Mouse (Mus musculus) neural tube, embryonic 15.5 days (tissue): ENCODE data around the gene Rps13. TPM values are rescaled to one million over a fixed set of nuclear protein-coding genes. Genes with fewer than 3 reads are reported as not detected.
"Not testable (repeated sequence)": the region's sequence is repeated elsewhere in the genome, so short reads cannot be mapped to it uniquely, and the experiment has no call there.

Experiments
- ATAC-seq: fragments of 200-750 bp; cut with Nextera tagmentation; 2 replicates; pipeline ENCODE4 v1.8.0; 2017; ENCODE audit warnings: mild to moderate bottlenecking, moderate TSS enrichment, moderate library complexity; ENCODE audit not compliant: low FRiP score
- H3K27ac ChIP-seq: fragments of 300-500 bp; sonication (generic); replicated peaks from 2 replicates; pipeline ENCODE4 v1.5.1; 2015; ENCODE audit warnings: mild to moderate bottlenecking, inconsistent platforms
- H3K27me3 ChIP-seq: fragments of 300-500 bp; sonication (generic); replicated peaks from 2 replicates; pipeline ENCODE4 v1.6.1; 2015; ENCODE audit warnings: inconsistent platforms
- H3K36me3 ChIP-seq: fragments of 300-500 bp; sonication (generic); 2 replicates; pipeline ENCODE4 v1.6.1; 2015; ENCODE audit warnings: inconsistent platforms
- H3K4me1 ChIP-seq: fragments of 300-500 bp; sonication (generic); 2 replicates; pipeline ENCODE4 v1.6.1; 2015; ENCODE audit warnings: inconsistent platforms
- H3K4me2 ChIP-seq: fragments of 300-500 bp; sonication (generic); 2 replicates; pipeline ENCODE4 v1.6.1; 2015; ENCODE audit warnings: inconsistent platforms, mild to moderate bottlenecking, moderate library complexity
- H3K4me3 ChIP-seq: fragments of 300-500 bp; sonication (generic); replicated peaks from 2 replicates; pipeline ENCODE4 v1.5.1; 2015; ENCODE audit warnings: mild to moderate bottlenecking, inconsistent platforms
- H3K9ac ChIP-seq: fragments of 300-500 bp; sonication (generic); replicated peaks from 2 replicates; pipeline ENCODE4 v1.6.1; 2015; ENCODE audit warnings: mild to moderate bottlenecking, inconsistent platforms
- H3K9me3 ChIP-seq: fragments of 300-500 bp; sonication (generic); replicated peaks from 2 replicates; pipeline ENCODE4 v1.6.1; 2016; ENCODE audit warnings: inconsistent platforms
- WGBS: fragments of 180-500 bp; shearing (Covaris S2); methylation state at CpG from one replicate; pipeline ENCODE4 v1.1.7; 2015; ENCODE audit warnings: mixed read lengths; 5-methylcytosine and 5-hydroxymethylcytosine counted together
- polyA plus RNA-seq: library from polyadenylated mRNA; unstranded; fragments of >200 nt; fragmentation: Nextera tagmentation; extraction: Ambion mirVana; gene quantifications from 2 replicates; pipeline ENCODE4 v1.2.1, GENCODE M21; 2015

The Rps13 gene
- polyA plus RNA-seq = 511 and 555 TPM in 2 replicates

- peak; percentile 99 for ATAC-seq
- peak within 1 kb of the TSS; percentile 98 for H3K9ac ChIP-seq
- H3K36me3 ChIP-seq = peaks cover 28% of the 10 kb centered on the region
- under 1% methylated on average over 78 of the region's 78 CpGs for WGBS
- H3K4me2 ChIP-seq = peak within 1 kb of the TSS; percentile 82
- H3K27ac ChIP-seq = peak within 1 kb of the TSS; percentile 91
- H3K4me1 ChIP-seq = peaks cover 23% of the 10 kb centered on the region
- H3K9me3 ChIP-seq = no peaks in the 10 kb centered on the region
- H3K27me3 ChIP-seq = no peaks in the 10 kb centered on the region
- H3K4me3 ChIP-seq = peak within 1 kb of the TSS; percentile 92
Measured at GRCm38 (mm10) chr7:116333713-116334668, at the start of gene Rps13. Gene Rps13 (minus strand): TSS chr7:116334195.

GRCm38 (mm10) chr7:116379181-116379580 is 45.2 kb upstream of the Rps13 start:
- not testable (repeated sequence) for H3K4me2 ChIP-seq, H3K27me3 ChIP-seq, H3K27ac ChIP-seq, ATAC-seq, H3K4me3 ChIP-seq, H3K9ac ChIP-seq, H3K9me3 ChIP-seq, H3K4me1 ChIP-seq
- WGBS = 93% methylated on average over 6 of the region's 6 CpGs
- peaks cover 11% of the 10 kb centered on the region for H3K36me3 ChIP-seq

DNA sequence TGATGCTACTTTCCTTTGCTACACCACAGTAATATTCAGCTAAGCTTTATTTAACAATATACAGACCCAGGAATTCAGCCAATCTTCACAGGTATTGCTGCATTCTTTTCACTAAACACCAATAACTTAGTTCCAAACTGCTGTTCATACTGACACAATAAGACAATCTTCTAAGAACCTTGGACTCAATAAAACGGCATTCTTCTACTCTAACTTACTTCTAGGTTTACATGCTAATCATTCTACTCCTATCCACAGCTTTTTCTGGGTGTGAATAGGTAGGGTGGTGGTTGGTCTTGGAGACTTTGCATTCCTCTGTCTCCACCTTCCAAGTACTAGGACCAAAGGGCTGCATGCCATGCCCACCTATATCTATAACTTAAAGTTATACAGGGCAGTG is 40.3 kb upstream of the Rps13 start:
- Histone ChIP-seq H3K4me3 (no peak overlapping the region), H3K9me3 (no peaks in the 10 kb centered on the region), H3K4me1 (no peaks in the 10 kb centered on the region), H3K4me2 (no peak overlapping the region), H3K36me3 (peaks cover 15% of the 10 kb centered on the region), H3K27ac (no peak overlapping the region), H3K27me3 (no peaks in the 10 kb centered on the region), H3K9ac (no peak overlapping the region)
- no peak for ATAC-seq
- 92% methylated on average over 1 of the region's 1 CpGs for WGBS

- peaks cover 28% of the 10 kb centered on the region for H3K36me3 ChIP-seq
- no peaks in the 10 kb centered on the region for H3K27me3 ChIP-seq
- ATAC-seq = no peak
- WGBS = 74% methylated on average over 1 of the region's 1 CpGs
- no peaks in the 10 kb centered on the region for H3K9me3 ChIP-seq
- peaks cover 23% of the 10 kb centered on the region for H3K4me1 ChIP-seq
- H3K4me2 ChIP-seq = no peak overlapping the region
- no peak overlapping the region for H3K4me3 ChIP-seq
- H3K27ac ChIP-seq = no peak overlapping the region
- H3K9ac ChIP-seq = no peak overlapping the region
Measured at GRCm38 (mm10) chr7:116336226-116336625, 2.2 kb upstream of the Rps13 start.

DNA sequence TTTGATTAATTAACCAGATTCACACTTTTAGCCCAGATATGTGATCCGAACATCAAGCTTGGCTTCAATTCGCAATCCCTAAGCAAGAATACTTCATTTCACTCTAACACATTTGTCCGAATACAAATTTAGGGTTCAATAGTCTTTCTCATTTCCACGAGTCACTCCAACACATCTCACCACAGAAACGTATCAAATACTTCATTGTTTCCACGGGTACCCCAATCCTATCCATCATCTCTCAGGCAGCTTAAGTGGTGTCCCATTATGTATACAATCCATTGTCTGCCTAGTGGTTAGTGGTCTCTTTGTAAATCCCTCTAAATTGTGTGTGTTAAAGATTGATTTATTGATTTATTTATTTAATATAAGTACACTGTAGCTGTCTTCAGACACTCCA is 1.1 kb upstream of the Rps13 start:
- H3K27me3 ChIP-seq = no peaks in the 10 kb centered on the region
- no peaks in the 10 kb centered on the region for H3K9me3 ChIP-seq
- H3K4me1 ChIP-seq = peaks cover 23% of the 10 kb centered on the region
- 61% methylated on average over 6 of the region's 6 CpGs for WGBS
- no peak for ATAC-seq
- peaks cover 29% of the 10 kb centered on the region for H3K36me3 ChIP-seq
- H3K9ac ChIP-seq = 0 out of 2 replicates have a peak overlapping the region, but pooled peaks have one; percentile 98
- H3K27ac ChIP-seq = no peak overlapping the region
- peak overlapping the region; percentile 82 for H3K4me2 ChIP-seq
- H3K4me3 ChIP-seq = peak overlapping the region; percentile 92

DNA sequence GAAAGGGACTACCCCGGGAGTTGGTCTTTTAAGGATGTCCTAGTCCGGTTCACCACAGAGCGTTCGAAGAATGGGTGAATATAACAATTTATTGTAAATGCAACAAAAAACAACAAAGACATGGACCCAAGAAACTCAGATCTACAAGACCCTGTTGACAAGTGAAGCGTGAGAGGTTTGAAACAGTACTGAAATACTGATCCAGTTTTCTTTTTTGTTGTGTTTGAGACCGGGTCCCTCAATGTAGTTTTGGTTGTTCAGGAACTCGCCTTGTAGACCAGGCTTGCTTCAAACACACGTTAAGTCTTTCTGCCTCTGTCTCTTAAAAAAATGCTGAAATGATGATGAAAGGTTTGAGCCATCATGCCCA is 659 bp upstream of the Rps13 start:
- peaks cover 29% of the 10 kb centered on the region for H3K36me3 ChIP-seq
- no peaks in the 10 kb centered on the region for H3K9me3 ChIP-seq
- H3K4me3 ChIP-seq = peak overlapping the region; percentile 92
- H3K9ac ChIP-seq = peak overlapping the region; percentile 98
- peaks cover 23% of the 10 kb centered on the region for H3K4me1 ChIP-seq
- no peaks in the 10 kb centered on the region for H3K27me3 ChIP-seq
- peak overlapping the region; percentile 91 for H3K27ac ChIP-seq
- 24% methylated on average over 8 of the region's 8 CpGs for WGBS
- H3K4me2 ChIP-seq = peak overlapping the region; percentile 82
- ATAC-seq = no peak

- H3K4me3 ChIP-seq = no peak overlapping the region
- 82% methylated on average over 2 of the region's 2 CpGs for WGBS
Measured at GRCm38 (mm10) chr7:116331246-116331645, 2.7 kb downstream of the Rps13 start.

DNA sequence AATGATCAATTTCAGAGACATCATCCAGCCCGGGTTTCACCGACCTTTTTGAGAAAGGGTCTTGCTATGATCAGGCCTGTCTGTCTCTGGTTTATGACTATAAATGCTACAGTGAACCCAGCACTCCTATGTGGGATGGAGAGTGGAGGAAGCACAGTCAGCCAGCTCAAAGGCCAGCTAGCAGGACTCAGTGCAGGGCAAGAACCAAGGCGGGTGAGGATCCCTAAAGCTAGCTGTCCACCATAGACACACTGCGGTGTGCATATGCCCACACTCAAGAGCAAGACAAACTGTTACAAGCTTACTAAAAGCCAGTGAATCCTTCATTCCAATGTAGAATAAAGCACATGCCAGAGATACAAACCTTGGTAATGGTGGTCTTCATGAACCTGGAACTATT is 4.1 kb downstream of the Rps13 start:
- Histone ChIP-seq H3K4me1 (peaks cover 20% of the 10 kb centered on the region), H3K27ac (no peak overlapping the region), H3K27me3 (no peaks in the 10 kb centered on the region), H3K9me3 (no peaks in the 10 kb centered on the region), H3K4me2 (no peak overlapping the region), H3K9ac (no peak overlapping the region), H3K36me3 (peaks cover 28% of the 10 kb centered on the region), H3K4me3 (no peak overlapping the region)
- ATAC-seq = no peak
- 93% methylated on average over 4 of the region's 4 CpGs for WGBS

More at GRCm38 (mm10) chr7:116331246-116331645, 2.7 kb downstream of the Rps13 start:
- Histone ChIP-seq H3K9me3 (no peaks in the 10 kb centered on the region), H3K9ac (no peak overlapping the region), H3K4me1 (peaks cover 23% of the 10 kb centered on the region), H3K36me3 (peaks cover 28% of the 10 kb centered on the region), H3K27me3 (no peaks in the 10 kb centered on the region), H3K27ac (no peak overlapping the region), H3K4me2 (no peak overlapping the region)
- no peak for ATAC-seq

GRCm38 (mm10) chr7:116328777-116329176 is 5.2 kb downstream of the Rps13 start:
- no peak overlapping the region for H3K9ac ChIP-seq
- H3K9me3 ChIP-seq = no peaks in the 10 kb centered on the region
- 75% methylated on average over 7 of the region's 7 CpGs for WGBS
- peaks cover 14% of the 10 kb centered on the region for H3K4me1 ChIP-seq
- no peaks in the 10 kb centered on the region for H3K27me3 ChIP-seq
- ATAC-seq = no peak
- no peak overlapping the region for H3K4me2 ChIP-seq
- H3K27ac ChIP-seq = no peak overlapping the region
- H3K36me3 ChIP-seq = peaks cover 28% of the 10 kb centered on the region
- H3K4me3 ChIP-seq = no peak overlapping the region

- Histone ChIP-seq H3K4me1 (peaks cover 12% of the 10 kb centered on the region), H3K9ac (no peak overlapping the region), H3K9me3 (no peaks in the 10 kb centered on the region), H3K27ac (no peak overlapping the region), H3K36me3 (peaks cover 28% of the 10 kb centered on the region), H3K4me2 (no peak overlapping the region), H3K4me3 (no peak overlapping the region), H3K27me3 (no peaks in the 10 kb centered on the region)
- no peak for ATAC-seq
- WGBS = 92% methylated on average over 5 of the region's 5 CpGs
Measured at GRCm38 (mm10) chr7:116327901-116328300, 6.1 kb downstream of the Rps13 start.

- Histone ChIP-seq H3K27me3 (no peaks in the 10 kb centered on the region), H3K4me1 (no peaks in the 10 kb centered on the region), H3K9me3 (no peaks in the 10 kb centered on the region), H3K9ac (no peak overlapping the region), H3K4me3 (no peak overlapping the region), H3K36me3 (no peaks in the 10 kb centered on the region; the same call in 1 of the 2 replicates), H3K4me2 (no peak overlapping the region), H3K27ac (no peak overlapping the region)
- ATAC-seq = no peak; the same call in 1 of the 2 replicates
- WGBS = 35% methylated on average over 10 of the region's 10 CpGs
Measured at GRCm38 (mm10) chr7:116323331-116323964, 10.5 kb downstream of the Rps13 start.

DNA sequence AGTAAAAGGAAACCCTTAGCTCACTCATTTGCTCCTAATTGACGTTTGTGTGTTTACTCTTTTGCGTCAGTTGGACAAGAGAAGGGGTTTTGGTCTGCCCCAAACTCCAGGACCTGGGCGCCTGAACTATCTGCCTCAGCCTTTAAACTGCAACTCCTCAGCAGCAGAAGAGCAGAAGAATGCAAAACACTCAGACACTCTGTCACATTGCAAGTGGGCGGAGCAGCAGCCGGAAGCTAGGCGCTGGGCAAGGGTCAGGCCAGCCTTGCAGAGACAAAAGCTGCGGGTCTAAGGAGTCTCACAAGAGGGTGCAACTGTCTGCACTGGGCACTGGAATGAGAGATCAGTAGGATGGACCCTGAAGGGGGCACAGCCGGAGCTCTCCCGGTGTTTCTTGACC is 24.5 kb downstream of the Rps13 start:
- Histone ChIP-seq H3K9ac (no peak overlapping the region), H3K27me3 (peaks cover 26% of the 10 kb centered on the region), H3K9me3 (no peaks in the 10 kb centered on the region), H3K4me2 (0 out of 2 replicates have a peak overlapping the region, but pooled peaks have one; percentile 100), H3K27ac (no peak overlapping the region), H3K36me3 (no peaks in the 10 kb centered on the region), H3K4me1 (peaks cover 23% of the 10 kb centered on the region), H3K4me3 (no peak overlapping the region)
- no peak for ATAC-seq
- 14% methylated on average over 9 of the region's 9 CpGs for WGBS
